Mouse (Mus musculus): ENCODE results near the gene Slc5a8.

- TF ChIP-seq CTCF (IDR thresholded peaks at IDR 0.05; ENCODE audit: low read depth, low read length) (no peak), POLR2A (IDR thresholded peaks at IDR 0.05; ENCODE audit: borderline replicate concordance, low read depth, low read length) (no peak)
These were observed 2.1 kb upstream of the Slc5a8 start for GRCm38 (mm10) chr10:88883721-88884120.

Measured in bone marrow macrophage, adult 2 months (primary cell).